Comparison of ENCODE assay signal across 8 mouse cellular contexts in genomic region chr12:86894184-86894839, GRCm38 (mm10). TPM values are rescaled to one million over a fixed set of nuclear protein-coding genes. Genes with fewer than 3 reads are reported as not detected.
DNase-seq lines count a peak whose midpoint lies in the region; ATAC-seq lines count a peak whose summit lies in the region.

No protein-coding gene starts in this region.

- peak overlapping the region; percentile 99 for H3K27ac ChIP-seq in intestine, embryonic 15.5 days

- DNase-seq in adrenal gland, adult 8-10 months = peak; percentile 99
- DNase-seq in embryo, embryonic 11.5 days (ENCODE audit: low read depth, low spot score) = peak; percentile 96
- DNase-seq in gastrocnemius, postnatal 36 days = peak; percentile 93 to 94
- DNase-seq in left cerebral cortex, postnatal 14 days (ENCODE audit: low spot score in 2 of 2) = peak; percentile 99 to 100
- peak; percentile 100 for DNase-seq in right cerebral cortex, postnatal 14 days
- DNase-seq in urinary bladder, postnatal 25 days (ENCODE audit: low spot score) = peak; percentile 96

- peaks cover 85% of the 10 kb centered on the region for H3K4me1 ChIP-seq in intestine, embryonic 15.5 days (replicated peaks)

- no peaks in the 10 kb centered on the region for H3K9me3 ChIP-seq in intestine, embryonic 15.5 days

- no peaks in the 10 kb centered on the region for H3K36me3 ChIP-seq in intestine, embryonic 15.5 days

- intact Hi-C loops in gastrocnemius, postnatal 36 days (cut with DNase I) = no loop called here
- intact Hi-C loops in left cerebral cortex, postnatal 14 days (cut with DNase I) = no loop called here

- peak overlapping the region; percentile 30 for H3K9ac ChIP-seq in intestine, embryonic 15.5 days

- under 1% methylated on average over 23 of the region's 26 CpGs for WGBS in intestine, embryonic 15.5 days

- ATAC-seq in intestine, embryonic 15.5 days = peak; percentile 89
- peak; percentile 84 for ATAC-seq in megakaryocyte-erythroid progenitor cell, adult 5-6 weeks (replicated peaks; ENCODE audit: low FRiP score, low TSS enrichment, poor library complexity, severe bottlenecking)

- H3K4me2 ChIP-seq in intestine, embryonic 15.5 days (replicated peaks) = peak overlapping the region; percentile 73

- peak overlapping the region; percentile 37 for H3K4me3 ChIP-seq in intestine, embryonic 15.5 days (replicated peaks)

- no peaks in the 10 kb centered on the region for H3K27me3 ChIP-seq in intestine, embryonic 15.5 days (replicated peaks)

RNA-seq across cellular contexts. Expression of gene Irf2bpl, which starts 9.7 kb away (rescaled TPM):
- 10 to 100 TPM; 69.8 to 92.2 (median 82.8) TPM for total RNA-seq in adrenal gland, adult 8-10 months (2022)
- 10 to 100 TPM; 18.6 to 23.7 TPM for total RNA-seq in gastrocnemius, postnatal 36 days (2021)
- 19.6 and 22.4 TPM in 2 replicates for polyA plus RNA-seq in intestine, embryonic 15.5 days (2015; fragmentation: Nextera tagmentation; extraction: Ambion mirVana)
- total RNA-seq in left cerebral cortex, postnatal 14 days (2021) = 10 to 100 TPM; 74.0 to 78.2 TPM
- total RNA-seq in megakaryocyte-erythroid progenitor cell, adult 5-6 weeks (2014; fragmentation: Nextera tagmentation) = 0.76 and 0.94 TPM in 2 replicates
- 1.1 and 2.7 TPM in 2 replicates for total RNA-seq in megakaryocyte-erythroid progenitor cell, adult 5-6 weeks (2017)

RNA-seq across cellular contexts. Expression of gene Cipc, which starts 52.5 kb away (rescaled TPM):
- total RNA-seq in adrenal gland, adult 8-10 months (2022) = 10 to 100 TPM; 25.4 to 43.9 (median 32.1) TPM
- total RNA-seq in gastrocnemius, postnatal 36 days (2021) = 10 to 100 TPM; 26.3 to 30.3 TPM
- polyA plus RNA-seq in intestine, embryonic 15.5 days (2015; fragmentation: Nextera tagmentation; extraction: Ambion mirVana) = 10.6 TPM in 2 replicates
- 10 to 100 TPM; 71.2 to 72.2 TPM for total RNA-seq in left cerebral cortex, postnatal 14 days (2021)
- 29.2 and 35.6 TPM in 2 replicates for total RNA-seq in megakaryocyte-erythroid progenitor cell, adult 5-6 weeks (2014; fragmentation: Nextera tagmentation)
- 22.0 and 23.0 TPM in 2 replicates for total RNA-seq in megakaryocyte-erythroid progenitor cell, adult 5-6 weeks (2017)

Comparison
In these comparisons a context has a peak if more than half of its experiments do, and no peak if none do; other contexts are left out.
1. Peak in every context shown above with its lines: DNase-seq, ATAC-seq, H3K4me3 ChIP-seq and H3K27ac ChIP-seq.
2. RNA of gene Irf2bpl, which starts 9.7 kb away (total RNA-seq): 69.8 to 92.2 TPM in adrenal gland, adult 8-10 months, 74.0 to 78.2 TPM in left cerebral cortex, postnatal 14 days and 18.6 to 23.7 TPM in gastrocnemius, postnatal 36 days; 0.76 to 2.7 TPM in megakaryocyte-erythroid progenitor cell, adult 5-6 weeks; every median in the first group is over 4 times any median in the second.